Mouse (Mus musculus): ENCODE measurements around the gene Gm28041.
"Not testable (repeated sequence)": the region's sequence is repeated elsewhere in the genome, so short reads cannot be mapped to it uniquely, and the experiment has no call there.

Gm28041 gene

DNA sequence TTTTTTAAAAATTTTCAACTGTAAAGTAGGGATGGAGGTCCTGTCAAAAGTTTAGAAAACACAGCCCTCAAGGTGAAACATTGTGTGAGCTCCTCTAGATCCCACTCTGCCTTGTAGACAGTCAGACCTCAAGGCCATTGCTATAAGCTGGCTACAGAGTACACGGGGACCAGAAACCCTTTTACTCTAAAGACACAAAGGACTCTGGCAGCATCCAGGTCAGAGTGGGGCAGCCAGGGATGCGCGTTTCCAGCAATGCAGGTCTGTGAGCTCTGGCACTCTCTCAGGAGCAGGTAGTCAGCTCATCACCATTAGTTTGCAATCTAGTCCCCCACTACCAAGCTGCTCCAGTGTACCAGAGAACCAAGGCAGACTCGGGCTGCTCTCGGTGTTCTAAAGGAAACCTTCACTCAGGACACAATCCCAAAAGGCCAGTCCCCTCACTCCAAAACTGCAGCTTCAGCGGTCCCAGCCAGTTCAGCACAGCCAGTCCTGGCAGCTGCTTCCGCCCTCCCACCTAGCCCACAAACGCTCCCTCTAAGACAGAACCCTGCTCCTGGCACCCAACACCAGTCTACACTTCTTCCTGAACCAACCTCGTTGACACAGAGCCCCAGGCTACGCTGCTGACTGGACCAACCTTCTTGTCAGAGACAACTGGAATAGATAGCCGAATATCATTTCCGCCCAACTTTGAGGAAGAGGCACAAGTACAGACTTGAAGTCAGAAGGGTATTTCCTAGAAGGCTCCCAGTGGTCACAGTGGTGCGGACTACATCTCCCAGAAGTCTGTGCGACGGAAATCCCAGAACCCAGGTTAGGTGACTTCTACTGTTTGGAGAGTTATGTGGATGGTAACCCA is at the start of gene Gm28041, which contains the start of gene Zfp456:
TSS of gene Gm28041 (minus strand) at position 684 of the 862 bp plus-strand sequence.
TSS of gene Zfp456 (minus strand) at position 761 of the 862 bp plus-strand sequence.
- H3K9me3 ChIP-seq (ENCODE audit: low read length); H3K36me3 ChIP-seq (ENCODE audit: insufficient read depth, low read length); H3K27me3 ChIP-seq (ENCODE audit: insufficient read depth, low read length); H3K4me1 ChIP-seq (replicated peaks; ENCODE audit: low read depth, low read length): not testable (repeated sequence)
- H3K4me3 ChIP-seq (replicated peaks; ENCODE audit: low read length): peak within 1 kb of the TSS; percentile 68

DNA sequence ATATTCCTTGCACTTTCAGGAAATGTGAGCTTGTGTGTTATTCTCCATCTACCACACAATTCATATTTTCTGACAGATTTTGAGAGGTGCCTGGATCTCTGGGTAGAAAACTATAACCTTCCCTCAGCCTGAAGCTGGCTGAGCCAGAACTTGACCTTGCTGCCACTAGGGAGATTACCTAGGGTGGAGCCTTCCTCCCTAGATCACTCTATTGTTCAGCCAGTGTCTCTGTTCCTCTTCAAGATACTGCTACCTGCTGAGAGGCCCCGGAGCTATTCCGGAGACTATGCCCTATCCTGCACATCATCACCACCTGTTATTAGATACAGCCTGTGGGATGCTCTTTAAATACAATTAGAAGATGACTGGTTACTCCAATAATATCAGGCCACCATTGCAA is 47.0 kb upstream of the Gm28041 start:
- Histone ChIP-seq H3K36me3 (ENCODE audit: insufficient read depth, low read length) (peaks cover 11% of the 10 kb centered on the region), H3K4me3 (replicated peaks; ENCODE audit: low read length) (peak overlapping the region; percentile 92; the same call in 1 of the 2 replicates)

DNA sequence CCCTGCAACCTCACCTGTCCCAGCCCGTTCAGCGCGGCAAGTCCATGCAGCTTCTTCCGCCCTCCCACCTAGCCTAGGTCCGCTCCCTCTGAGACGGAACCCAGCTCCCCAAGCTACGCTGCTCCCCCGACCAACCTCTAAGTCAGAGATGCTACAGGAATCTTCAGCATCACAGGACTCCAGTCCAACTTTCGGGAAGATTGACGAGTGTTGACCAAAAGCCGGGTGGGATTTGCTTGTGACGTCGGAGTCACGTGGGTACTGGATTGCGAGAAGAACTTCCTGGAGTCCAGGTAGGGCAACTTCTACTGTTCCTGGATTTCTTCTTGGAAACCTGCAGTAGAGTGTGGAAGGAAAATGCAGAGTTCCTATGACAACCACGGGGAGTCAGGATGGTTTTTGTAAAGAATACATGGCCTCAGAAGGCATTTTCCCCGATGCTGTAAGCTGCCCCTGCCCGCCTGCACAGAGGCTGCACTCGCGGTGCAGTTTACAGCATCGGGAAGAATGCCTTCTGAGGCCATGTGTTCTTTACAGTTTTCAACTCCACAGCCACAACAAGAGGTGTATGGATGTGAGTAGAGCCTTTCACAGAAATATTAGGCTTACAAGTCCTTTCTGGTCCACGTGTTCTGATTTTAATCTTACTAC is 45.8 kb upstream of the Gm28041 start, which contains the start of gene Zfp459:
TSS of gene Zfp459 (minus strand) at position 212 of the 651 bp plus-strand sequence.
- peaks cover 68% of the 10 kb centered on the region for H3K4me1 ChIP-seq (replicated peaks; ENCODE audit: low read depth, low read length)
- no peaks in the 10 kb centered on the region for H3K27me3 ChIP-seq (ENCODE audit: insufficient read depth, low read length)
- peak within 1 kb of the TSS; percentile 92 for H3K4me3 ChIP-seq (replicated peaks; ENCODE audit: low read length)
- TF ChIP-seq NANOG (IDR thresholded peaks at IDR 0.05; ENCODE audit: borderline replicate concordance, low read length) (no peak), CTCF (conservative IDR thresholded peaks at IDR 0.05; ENCODE audit: low read length) (no peak), POU5F1 (IDR thresholded peaks at IDR 0.05; ENCODE audit: borderline replicate concordance, low read length) (no peak)
- peaks cover 3% of the 10 kb centered on the region; the same call in 1 of the 2 replicates for H3K9me3 ChIP-seq (ENCODE audit: low read length)
- H3K36me3 ChIP-seq (ENCODE audit: insufficient read depth, low read length): peaks cover 18% of the 10 kb centered on the region

More for the DNA sequence above, 47.0 kb upstream of the Gm28041 start:
- peaks cover 60% of the 10 kb centered on the region for H3K4me1 ChIP-seq (replicated peaks; ENCODE audit: low read depth, low read length)
- not testable (repeated sequence) for H3K9me3 ChIP-seq (ENCODE audit: low read length); H3K27me3 ChIP-seq (ENCODE audit: insufficient read depth, low read length)

DNA sequence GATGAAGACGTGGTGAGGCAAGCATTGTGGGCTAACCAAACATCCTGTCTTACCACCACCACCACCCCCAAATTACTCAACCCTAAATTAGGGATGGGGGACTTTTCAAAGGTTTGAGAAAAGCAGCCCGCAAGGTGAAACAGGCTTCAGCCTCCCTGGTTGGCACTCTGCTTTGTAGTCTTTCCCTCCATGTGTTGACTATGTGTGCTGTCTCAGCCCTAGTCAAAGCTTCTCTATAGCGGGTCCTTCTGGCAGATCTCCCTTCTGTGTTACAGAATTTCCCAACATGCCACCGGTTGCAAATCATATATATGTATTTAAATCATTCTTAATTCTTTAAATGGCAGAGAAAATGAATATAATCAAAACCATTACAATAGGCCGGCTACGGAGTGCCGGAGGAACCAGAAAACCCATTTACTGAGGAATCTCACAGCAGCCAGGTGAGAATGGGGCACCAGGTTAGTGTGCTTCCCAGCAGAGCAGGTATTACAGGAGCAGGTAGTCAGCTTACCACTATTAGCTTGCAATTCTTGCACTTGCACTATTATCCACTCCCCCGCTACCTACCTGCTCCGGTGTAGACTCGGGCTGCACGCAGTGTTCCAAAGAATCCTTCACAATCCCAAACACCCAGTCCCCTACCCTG is 45.1 kb upstream of the Gm28041 start:
- H3K4me3 ChIP-seq (replicated peaks; ENCODE audit: low read length): peak overlapping the region; percentile 92
- no peaks in the 10 kb centered on the region for H3K27me3 ChIP-seq (ENCODE audit: insufficient read depth, low read length)
- H3K9me3 ChIP-seq (ENCODE audit: low read length): no peaks in the 10 kb centered on the region
- H3K4me1 ChIP-seq (replicated peaks; ENCODE audit: low read depth, low read length): peaks cover 68% of the 10 kb centered on the region
- TF ChIP-seq NANOG (IDR thresholded peaks at IDR 0.05; ENCODE audit: borderline replicate concordance, low read length): no peak
- TF ChIP-seq POU5F1 (IDR thresholded peaks at IDR 0.05; ENCODE audit: borderline replicate concordance, low read length): no peak
- TF ChIP-seq CTCF (conservative IDR thresholded peaks at IDR 0.05; ENCODE audit: low read length): no peak
- peaks cover 24% of the 10 kb centered on the region for H3K36me3 ChIP-seq (ENCODE audit: insufficient read depth, low read length)

DNA sequence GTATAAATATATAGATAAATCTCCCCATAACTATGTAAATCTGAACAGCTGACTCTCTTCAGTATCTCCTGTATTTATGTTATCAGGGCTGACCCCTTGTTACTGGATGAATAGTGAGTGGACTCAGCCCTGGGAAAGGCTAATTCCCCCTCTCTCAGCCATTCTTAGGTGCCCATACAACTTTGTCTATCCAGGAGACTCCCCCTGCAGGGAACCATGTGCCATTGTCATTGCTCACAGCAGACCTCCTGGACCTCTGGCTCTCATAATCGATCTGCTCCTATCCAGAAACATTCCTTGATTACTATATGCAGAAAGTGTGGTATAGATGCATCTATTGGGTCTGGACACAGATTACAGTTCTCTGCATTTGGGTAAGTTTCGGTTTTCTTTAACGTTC is 41.3 kb upstream of the Gm28041 start:
- Histone ChIP-seq H3K4me1 (replicated peaks; ENCODE audit: low read depth, low read length) (peaks cover 49% of the 10 kb centered on the region), H3K4me3 (replicated peaks; ENCODE audit: low read length) (peak overlapping the region; percentile 41), H3K27me3 (ENCODE audit: insufficient read depth, low read length) (no peaks in the 10 kb centered on the region), H3K36me3 (ENCODE audit: insufficient read depth, low read length) (peaks cover 60% of the 10 kb centered on the region), H3K9me3 (ENCODE audit: low read length) (no peaks in the 10 kb centered on the region)
- TF ChIP-seq CTCF (conservative IDR thresholded peaks at IDR 0.05; ENCODE audit: low read length): peak; percentile 24
- no peak for TF ChIP-seq NANOG (IDR thresholded peaks at IDR 0.05; ENCODE audit: borderline replicate concordance, low read length)

DNA sequence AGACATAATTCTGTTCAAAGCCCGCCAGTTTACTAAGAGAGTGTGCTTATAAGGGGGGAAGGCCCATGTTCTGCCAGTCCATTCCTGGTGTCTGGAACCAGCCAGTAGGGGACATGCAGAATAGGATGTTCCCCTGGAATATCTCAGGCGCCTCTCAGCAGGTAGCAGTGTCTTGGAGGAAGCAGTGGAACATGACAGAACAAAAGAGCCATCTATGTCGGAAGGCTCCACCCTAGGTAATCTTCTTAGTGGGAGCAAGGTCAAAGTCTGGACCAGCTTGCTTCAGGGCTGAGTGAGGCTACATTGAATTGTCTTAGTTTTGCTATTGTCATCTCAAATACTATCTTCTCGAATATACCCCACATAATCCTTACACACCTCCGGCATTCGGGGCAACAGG is 40.2 kb upstream of the Gm28041 start:
- Histone ChIP-seq H3K36me3 (ENCODE audit: insufficient read depth, low read length) (peaks cover 70% of the 10 kb centered on the region), H3K9me3 (ENCODE audit: low read length) (no peaks in the 10 kb centered on the region)
- TF ChIP-seq NANOG (IDR thresholded peaks at IDR 0.05; ENCODE audit: borderline replicate concordance, low read length): peak; percentile 74
- TF ChIP-seq CTCF (conservative IDR thresholded peaks at IDR 0.05; ENCODE audit: low read length): no peak; the same call in 1 of the 2 replicates

DNA sequence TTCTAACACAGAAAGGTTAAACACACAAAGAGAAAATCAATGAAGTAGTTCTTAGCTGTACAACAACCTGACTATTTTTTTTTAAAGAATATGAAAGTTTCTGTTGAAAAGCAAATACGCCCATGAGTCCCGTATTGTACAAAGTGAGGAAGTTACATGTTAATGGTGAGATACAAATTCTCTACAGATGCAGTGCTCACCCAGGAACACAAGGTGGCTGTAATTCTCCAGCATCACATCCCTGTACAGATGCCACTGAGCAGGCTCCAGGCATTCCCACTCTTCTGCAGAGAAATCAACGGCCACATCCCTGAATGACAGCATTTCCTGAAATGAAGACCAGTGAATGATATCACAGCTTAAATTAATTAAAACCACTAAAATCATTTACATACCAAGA is 38.1 kb upstream of the Gm28041 start:
- H3K36me3 ChIP-seq (ENCODE audit: insufficient read depth, low read length): peaks cover 84% of the 10 kb centered on the region
- not testable (repeated sequence) for H3K9me3 ChIP-seq (ENCODE audit: low read length); H3K27me3 ChIP-seq (ENCODE audit: insufficient read depth, low read length); H3K4me3 ChIP-seq (replicated peaks; ENCODE audit: low read length)
- H3K4me1 ChIP-seq (replicated peaks; ENCODE audit: low read depth, low read length): peaks cover 39% of the 10 kb centered on the region

More for the DNA sequence above, 40.2 kb upstream of the Gm28041 start:
- no peaks in the 10 kb centered on the region for H3K27me3 ChIP-seq (ENCODE audit: insufficient read depth, low read length)
- H3K4me1 ChIP-seq (replicated peaks; ENCODE audit: low read depth, low read length): peaks cover 44% of the 10 kb centered on the region
- peak overlapping the region; percentile 57 for H3K4me3 ChIP-seq (replicated peaks; ENCODE audit: low read length)

DNA sequence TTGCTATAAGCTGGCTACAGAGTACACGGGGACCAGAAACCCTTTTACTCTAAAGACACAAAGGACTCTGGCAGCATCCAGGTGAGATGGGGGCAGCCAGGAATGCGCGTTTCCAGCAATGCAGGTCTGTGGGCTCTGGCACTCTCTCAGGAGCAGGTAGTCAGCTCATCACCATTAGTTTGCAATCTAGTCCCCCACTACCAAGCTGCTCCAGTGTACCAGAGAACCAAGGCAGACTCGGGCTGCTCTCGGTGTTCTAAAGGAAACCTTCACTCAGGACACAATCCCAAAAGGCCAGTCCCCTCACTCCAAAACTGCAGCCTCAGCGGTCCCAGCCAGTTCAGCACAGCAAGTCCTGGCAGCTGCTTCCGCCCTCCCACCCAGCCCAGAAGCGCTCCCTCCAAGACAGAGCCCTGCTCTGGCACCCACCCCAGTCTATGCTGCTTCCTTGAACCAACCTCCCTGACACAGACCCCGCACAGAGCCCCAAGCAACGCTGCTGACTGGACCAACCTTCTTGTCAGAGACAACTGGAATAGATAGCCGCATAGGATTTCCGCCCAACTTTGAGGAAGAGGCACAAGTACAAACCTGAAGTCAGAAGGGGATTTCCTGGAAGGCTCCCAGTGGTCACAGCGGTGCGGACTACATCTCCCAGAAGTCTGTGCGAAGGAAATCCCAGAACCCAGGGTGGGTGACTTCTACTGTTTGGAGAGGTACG is 23.8 kb upstream of the Gm28041 start, which contains the start of gene Zfp429:
TSS of gene Zfp429 (minus strand) at position 637 of the 721 bp plus-strand sequence.
- not testable (repeated sequence) for H3K36me3 ChIP-seq (ENCODE audit: insufficient read depth, low read length); H3K9me3 ChIP-seq (ENCODE audit: low read length); H3K27me3 ChIP-seq (ENCODE audit: insufficient read depth, low read length)
- Histone ChIP-seq H3K4me3 (replicated peaks; ENCODE audit: low read length) (peak within 1 kb of the TSS; percentile 60), H3K4me1 (replicated peaks; ENCODE audit: low read depth, low read length) (peaks cover 16% of the 10 kb centered on the region)

DNA sequence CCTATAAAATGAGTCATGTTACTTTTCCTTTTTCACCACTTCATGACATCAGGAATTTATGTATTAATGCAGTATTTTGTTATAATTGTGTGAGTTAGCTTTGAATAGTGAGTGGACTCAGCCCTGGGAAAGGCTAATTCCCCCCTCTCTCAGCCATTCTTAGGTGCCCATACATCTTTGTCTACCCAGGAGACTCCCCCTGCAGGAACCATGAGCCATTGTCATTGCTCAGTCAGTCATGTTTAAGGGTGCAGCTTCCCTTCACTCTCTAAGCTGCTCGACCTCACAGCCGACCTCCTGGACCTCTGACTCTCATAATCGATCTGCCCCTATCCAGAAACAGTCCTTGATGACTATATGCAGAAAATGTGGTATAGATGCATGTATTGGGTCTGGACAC is 722 bp upstream of the Gm28041 start:
- not testable (repeated sequence) for H3K36me3 ChIP-seq (ENCODE audit: insufficient read depth, low read length); H3K27me3 ChIP-seq (ENCODE audit: insufficient read depth, low read length); H3K4me3 ChIP-seq (replicated peaks; ENCODE audit: low read length); H3K4me1 ChIP-seq (replicated peaks; ENCODE audit: low read depth, low read length); H3K9me3 ChIP-seq (ENCODE audit: low read length)
